Mouse (Mus musculus) liver, embryonic 14.5 days (tissue): ENCODE data around the gene Rhebl1. TPM values are rescaled to one million over a fixed set of nuclear protein-coding genes. Genes with fewer than 3 reads are reported as not detected.

Experiments used
- ATAC-seq: fragments of 200-750 bp; cut with Nextera tagmentation; 2 replicates; pipeline ENCODE4 v1.8.0; 2017; ENCODE audit warnings: moderate number of reproducible peaks, mild to moderate bottlenecking, moderate library complexity; ENCODE audit not compliant: insufficient read depth
- DNase-seq, 3 experiments: peaks; one replicate each; pipeline ENCODE4 v3.0.0-alpha.2; 2012 to 2013; ENCODE audit warnings: low read depth in 3 of 3, low spot score in 3 of 3
- H3K27ac ChIP-seq: fragments of 300-500 bp; sonication (generic); 2 replicates; pipeline ENCODE4 v1.5.1; 2014; ENCODE audit warnings: moderate library complexity, mild to moderate bottlenecking, control low read depth, inconsistent platforms
- H3K27me3 ChIP-seq: fragments of 300-500 bp; sonication (generic); 2 replicates; pipeline ENCODE4 v1.6.1; 2014; ENCODE audit warnings: mild to moderate bottlenecking, low read length, moderate library complexity; ENCODE audit not compliant: control insufficient read depth, insufficient read depth
- H3K36me3 ChIP-seq: fragments of 300-500 bp; sonication (generic); replicated peaks from 2 replicates; pipeline ENCODE4 v1.6.1; 2014; ENCODE audit warnings: low read depth; ENCODE audit not compliant: control insufficient read depth, insufficient read depth
- H3K4me1 ChIP-seq, 2 experiments: fragments of 200-500 bp in 1 of 2; fragments of 300-500 bp in 1 of 2; sonication (generic) in 1 of 2; replicated peaks; 2 replicates each; pipeline ENCODE4 v1.6.1; 2012 to 2014; ENCODE audit warnings: antibody characterized with exemption in 1 of 2, inconsistent platforms in 1 of 2, low read length in 1 of 2; ENCODE audit not compliant: control insufficient read depth in 2 of 2, insufficient read depth in 2 of 2
- H3K4me2 ChIP-seq: fragments of 300-500 bp; sonication (generic); 2 replicates; pipeline ENCODE4 v1.6.1; 2014; ENCODE audit warnings: low read depth, mild to moderate bottlenecking, control low read depth, moderate library complexity
- H3K4me3 ChIP-seq, 2 experiments: fragments of 200-500 bp in 1 of 2; fragments of 300-500 bp in 1 of 2; sonication (generic) in 1 of 2; 2 replicates each; pipeline ENCODE4 v1.5.1; 2012 to 2014; ENCODE audit warnings: low read depth in 2 of 2, low read length in 2 of 2, mild to moderate bottlenecking in 2 of 2, control low read depth in 1 of 2, inconsistent platforms in 1 of 2, moderate library complexity in 1 of 2; ENCODE audit not compliant: insufficient read depth in 1 of 2
- H3K9ac ChIP-seq: fragments of 300-500 bp; sonication (generic); replicated peaks from 2 replicates; pipeline ENCODE4 v1.6.1; 2014; ENCODE audit warnings: mild to moderate bottlenecking, control low read depth, moderate library complexity
- H3K9me3 ChIP-seq: fragments of 300-500 bp; sonication (generic); 2 replicates; pipeline ENCODE4 v1.6.1; 2016; ENCODE audit warnings: low read length, mixed read lengths; ENCODE audit not compliant: control insufficient read depth
- CTCF ChIP-seq: IDR thresholded peaks from 2 replicates; pipeline ENCODE4 v1.5.1; 2016; ENCODE audit warnings: antibody characterized with exemption, low read depth, control low read depth
- EP300 ChIP-seq: IDR thresholded peaks from 2 replicates; pipeline ENCODE4 v1.6.1; 2016; ENCODE audit warnings: antibody characterized with exemption, low read depth
- WGBS: fragments of 180-500 bp; shearing (Covaris S2); extraction: QIAGEN DNeasy Blood & Tissue Kit; methylation state at CpG from one replicate; pipeline ENCODE4 v1.1.7; 2014; ENCODE audit not compliant: insufficient replicate concordance; 5-methylcytosine and 5-hydroxymethylcytosine counted together
- polyA plus RNA-seq, 2 experiments: library from polyadenylated mRNA; depleted of rRNA in 1 of 2; stranded (reverse) in 1 of 2; unstranded in 1 of 2; fragments of >200 nt; fragmentation: Nextera tagmentation in 1 of 2; extraction: Ambion mirVana in 1 of 2; gene quantifications; 2 replicates each; pipeline versions ENCODE4 v1.2.1 to v1.2.3; 2012 to 2014

Gene Rhebl1
- polyA plus RNA-seq, 2 experiments: 2.5 to 3.2 TPM

GRCm38 (mm10) chr15:98839671-98840585 is 54.4 kb downstream of the Rhebl1 start:
- H3K27me3 ChIP-seq: no peaks in the 10 kb centered on the region
- ATAC-seq (no peak), DNase-seq (no peak)
- no peak overlapping the region for H3K4me2 ChIP-seq
- 90% methylated on average over 30 of the region's 30 CpGs for WGBS
- TF ChIP-seq CTCF (no peak), EP300 (no peak)
- H3K9ac ChIP-seq: no peak overlapping the region
- H3K27ac ChIP-seq: no peak overlapping the region
- peaks cover 81% of the 10 kb centered on the region for H3K36me3 ChIP-seq
- no peak overlapping the region for H3K4me3 ChIP-seq
- H3K4me1 ChIP-seq: peaks cover 21 to 27% of the 10 kb centered on the region in 2 experiments
- H3K9me3 ChIP-seq: no peaks in the 10 kb centered on the region

GRCm38 (mm10) chr15:98839161-98839560 is 55.2 kb downstream of the Rhebl1 start:
- ATAC-seq: no peak
- DNase-seq: no peak
- Histone ChIP-seq H3K9me3 (no peaks in the 10 kb centered on the region), H3K9ac (no peak overlapping the region), H3K27me3 (no peaks in the 10 kb centered on the region), H3K4me3 (no peak overlapping the region), H3K27ac (no peak overlapping the region), H3K36me3 (peaks cover 81% of the 10 kb centered on the region), H3K4me2 (no peak overlapping the region), H3K4me1 (peaks cover 21 to 27% of the 10 kb centered on the region in 2 experiments)
- no peak for TF ChIP-seq EP300
- TF ChIP-seq CTCF: no peak
- WGBS: 94% methylated on average over 14 of the region's 14 CpGs

- no peaks in the 10 kb centered on the region for H3K9me3 ChIP-seq
- no peak for DNase-seq
- H3K4me1 ChIP-seq: peaks cover 27 to 31% of the 10 kb centered on the region in 2 experiments
- peak; percentile 55 for ATAC-seq
- peak overlapping the region; percentile 92 for H3K27ac ChIP-seq
- no peaks in the 10 kb centered on the region for H3K27me3 ChIP-seq
- WGBS: 49% methylated on average over 4 of the region's 4 CpGs
- peaks cover 78% of the 10 kb centered on the region for H3K36me3 ChIP-seq
- H3K4me3 ChIP-seq: 0 out of 4 replicates have a peak overlapping the region, but pooled peaks of 1 of the 2 experiments have one; percentile 11
- peak overlapping the region; percentile 44 for H3K9ac ChIP-seq
- TF ChIP-seq CTCF (no peak), EP300 (no peak)
- H3K4me2 ChIP-seq: peak overlapping the region; percentile 53
These were observed 56.6 kb downstream of the Rhebl1 start for GRCm38 (mm10) chr15:98837743-98838103.

- Histone ChIP-seq H3K36me3 (peaks cover 73% of the 10 kb centered on the region), H3K4me2 (peak overlapping the region; percentile 53), H3K27ac (peak overlapping the region; percentile 92), H3K4me3 (peak overlapping the region; percentile 10 to 20; a peak in 3 of 4 replicates), H3K27me3 (no peaks in the 10 kb centered on the region), H3K9me3 (no peaks in the 10 kb centered on the region), H3K9ac (peak overlapping the region; percentile 44), H3K4me1 (peaks cover 31 to 36% of the 10 kb centered on the region in 2 experiments)
- ATAC-seq: peak; percentile 89
- peak; percentile 83 for TF ChIP-seq EP300
- TF ChIP-seq CTCF: no peak
- 61% methylated on average over 21 of the region's 21 CpGs for WGBS
- DNase-seq: peak; percentile 73 to 79 (median 74)
These were observed 57.2 kb downstream of the Rhebl1 start for GRCm38 (mm10) chr15:98837006-98837742.

GRCm38 (mm10) chr15:98835291-98835690 is 59.0 kb downstream of the Rhebl1 start:
- TF ChIP-seq EP300: no peak
- peaks cover 37 to 41% of the 10 kb centered on the region in 2 experiments for H3K4me1 ChIP-seq
- WGBS: 85% methylated on average over 14 of the region's 14 CpGs
- no peak overlapping the region for H3K4me2 ChIP-seq
- DNase-seq (no peak), ATAC-seq (no peak)
- no peak overlapping the region; the same call in none of the 2 replicates for H3K27ac ChIP-seq
- no peak overlapping the region for H3K4me3 ChIP-seq
- peaks cover 56% of the 10 kb centered on the region for H3K36me3 ChIP-seq
- H3K27me3 ChIP-seq: no peaks in the 10 kb centered on the region
- H3K9ac ChIP-seq: no peak overlapping the region
- no peaks in the 10 kb centered on the region for H3K9me3 ChIP-seq
